Mouse (Mus musculus) stomach, embryonic 16.5 days (tissue): ENCODE measurements around the gene Kmt2e. TPM values are rescaled to one million over a fixed set of nuclear protein-coding genes. Genes with fewer than 3 reads are reported as not detected.
A peak's percentile ranks its signal among the peaks of the same experiment; 100 is the strongest.

Source experiments
- ATAC-seq: fragments of 200-750 bp; cut with Nextera tagmentation; 2 replicates; pipeline ENCODE4 v1.8.0; 2017; ENCODE audit warnings: moderate number of reproducible peaks, moderate TSS enrichment; ENCODE audit not compliant: insufficient read depth, low FRiP score
- H3K27ac ChIP-seq: fragments of 300-500 bp; sonication (generic); 2 replicates; pipeline ENCODE4 v1.5.1; 2014; ENCODE audit warnings: low read length
- H3K27me3 ChIP-seq: fragments of 300-500 bp; sonication (generic); 2 replicates; pipeline ENCODE4 v1.6.1; 2014; ENCODE audit warnings: low read length, control low read depth, mixed read lengths; ENCODE audit not compliant: control insufficient read depth, insufficient read depth
- H3K36me3 ChIP-seq: fragments of 300-500 bp; sonication (generic); 2 replicates; pipeline ENCODE4 v1.6.1; 2014; ENCODE audit warnings: low read length; ENCODE audit not compliant: control insufficient read depth, insufficient read depth
- H3K4me1 ChIP-seq: fragments of 300-500 bp; sonication (generic); 2 replicates; pipeline ENCODE4 v1.6.1; 2014; ENCODE audit warnings: low read length, control low read depth, mixed read lengths; ENCODE audit not compliant: control insufficient read depth, insufficient read depth
- H3K4me2 ChIP-seq: fragments of 300-500 bp; sonication (generic); 2 replicates; pipeline ENCODE4 v1.6.1; 2014; ENCODE audit warnings: low read depth, low read length, mixed read lengths
- H3K4me3 ChIP-seq: fragments of 300-500 bp; sonication (generic); replicated peaks from 2 replicates; pipeline ENCODE4 v1.5.1; 2014; ENCODE audit warnings: mild to moderate bottlenecking, low read length
- H3K9ac ChIP-seq: fragments of 300-500 bp; sonication (generic); 2 replicates; pipeline ENCODE4 v1.6.1; 2014; ENCODE audit warnings: low read length
- H3K9me3 ChIP-seq: fragments of 300-500 bp; sonication (generic); replicated peaks from 2 replicates; pipeline ENCODE4 v1.6.1; 2016; ENCODE audit warnings: low read length, control low read depth; ENCODE audit not compliant: control insufficient read depth
- WGBS: fragments of 180-500 bp; shearing (Covaris S2); extraction: QIAGEN DNeasy Blood & Tissue Kit; methylation state at CpG from one replicate; pipeline ENCODE4 v1.1.7; 2014; 5-methylcytosine and 5-hydroxymethylcytosine counted together
- polyA plus RNA-seq: library from polyadenylated mRNA; unstranded; fragments of >200 nt; fragmentation: Nextera tagmentation; extraction: Ambion mirVana; gene quantifications from 2 replicates; pipeline ENCODE4 v1.2.1, GENCODE M21; 2015

The Kmt2e gene
- polyA plus RNA-seq, 1 experiment from 2014 or later: 90.9 TPM

DNA sequence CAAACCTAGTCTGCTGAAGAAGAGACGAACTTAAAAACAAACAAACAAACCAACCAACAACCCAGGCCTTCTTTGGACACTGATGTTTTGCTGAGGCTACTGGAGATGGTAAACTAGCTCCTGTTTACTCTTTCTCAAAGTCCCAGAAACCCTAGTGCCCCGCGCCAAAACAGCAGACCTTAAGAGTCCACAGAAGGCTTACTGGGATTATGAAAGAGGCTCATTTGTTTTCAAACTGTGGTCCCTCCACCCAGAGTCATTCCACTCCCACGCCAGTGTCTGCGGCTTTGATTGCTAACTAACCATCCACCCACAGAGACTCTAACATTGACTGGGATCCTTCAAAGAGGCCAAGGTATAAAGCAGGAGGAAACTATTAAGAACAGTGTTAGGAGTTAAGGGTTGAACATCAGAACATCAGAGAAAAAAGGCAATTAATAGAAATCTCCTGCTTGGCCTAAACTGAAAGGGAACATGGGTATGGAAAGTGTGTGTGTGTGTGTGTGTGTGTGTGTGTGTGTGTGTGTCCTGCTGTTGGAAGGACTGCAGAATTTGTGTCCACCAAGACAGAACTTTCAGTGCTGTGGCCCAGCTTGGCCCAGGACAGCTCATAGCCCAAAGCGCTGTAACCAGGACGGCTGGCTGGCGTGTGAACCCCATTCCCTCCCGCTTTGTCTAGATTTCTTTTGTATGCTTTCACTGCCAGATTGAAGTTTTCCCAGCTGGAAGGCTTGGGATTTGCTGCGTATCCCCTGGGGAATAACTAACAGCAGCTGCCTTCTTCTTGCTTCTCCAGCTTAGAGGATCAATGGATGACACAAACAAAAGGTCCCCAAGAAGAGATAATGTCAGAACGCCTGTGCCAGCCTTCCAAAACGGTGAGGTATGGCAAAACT, 20.4 kb upstream of the Kmt2e start:
- 48% methylated on average over 12 of the region's 12 CpGs for WGBS
- no peak overlapping the region for H3K4me3 ChIP-seq
- H3K36me3 ChIP-seq: no peaks in the 10 kb centered on the region
- H3K9me3 ChIP-seq: no peaks in the 10 kb centered on the region
- no peak for ATAC-seq
- peaks cover 54% of the 10 kb centered on the region for H3K4me1 ChIP-seq
- no peak overlapping the region for H3K9ac ChIP-seq
- H3K27ac ChIP-seq: peak overlapping the region; percentile 60
- H3K4me2 ChIP-seq: no peak overlapping the region
- H3K27me3 ChIP-seq: no peaks in the 10 kb centered on the region

GRCm38 (mm10) chr5:23414490-23415126, 19.6 kb upstream of the Kmt2e start:
- Histone ChIP-seq H3K9me3 (no peaks in the 10 kb centered on the region), H3K27me3 (no peaks in the 10 kb centered on the region), H3K36me3 (no peaks in the 10 kb centered on the region), H3K4me1 (peaks cover 62% of the 10 kb centered on the region), H3K4me2 (no peak overlapping the region), H3K9ac (no peak overlapping the region), H3K27ac (peak overlapping the region; percentile 60), H3K4me3 (no peak overlapping the region)
- ATAC-seq: no peak
- WGBS: 35% methylated on average over 4 of the region's 4 CpGs

DNA sequence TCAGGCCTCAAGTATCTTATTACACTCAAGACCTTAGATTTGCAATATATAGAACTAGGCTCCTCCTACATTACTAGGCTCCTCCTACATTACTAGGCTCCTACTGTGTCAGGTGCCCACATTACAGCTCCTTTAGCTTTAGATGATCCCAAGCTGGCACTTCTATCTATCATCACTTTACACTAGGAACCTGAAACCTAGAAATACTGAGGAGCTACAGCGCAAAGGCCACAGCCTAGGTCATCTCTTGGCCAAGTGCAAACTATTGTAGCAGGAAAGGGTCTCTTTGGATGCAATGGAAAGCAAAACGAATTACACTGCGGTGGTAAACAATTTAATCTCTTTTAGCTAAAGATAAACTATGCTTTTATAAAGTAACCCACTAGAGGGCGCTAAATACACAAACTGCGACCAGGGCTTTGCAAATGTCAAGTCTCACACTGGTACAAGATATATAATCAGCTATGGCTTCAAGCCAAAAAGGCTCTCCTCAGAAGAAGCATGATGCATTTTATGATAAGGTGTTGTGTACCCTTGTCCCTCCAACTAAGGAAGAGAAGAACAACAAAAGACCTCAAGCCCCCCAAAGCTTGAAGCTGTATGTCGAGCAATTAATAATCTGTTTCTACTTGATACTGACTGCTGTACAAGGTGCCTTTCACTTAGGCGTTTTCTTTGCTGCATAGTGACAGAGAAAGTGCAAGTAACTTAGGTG, 18.5 kb upstream of the Kmt2e start:
- ATAC-seq: 0 out of 2 replicates have a peak, but pooled peaks have one; percentile 15
- no peaks in the 10 kb centered on the region for H3K9me3 ChIP-seq
- H3K4me2 ChIP-seq: no peak overlapping the region
- H3K4me1 ChIP-seq: peaks cover 63% of the 10 kb centered on the region
- WGBS: 27% methylated on average over 7 of the region's 7 CpGs
- no peak overlapping the region; the same call in 1 of the 2 replicates for H3K9ac ChIP-seq
- no peaks in the 10 kb centered on the region for H3K27me3 ChIP-seq
- H3K27ac ChIP-seq: peak overlapping the region; percentile 7
- no peak overlapping the region for H3K4me3 ChIP-seq
- no peaks in the 10 kb centered on the region for H3K36me3 ChIP-seq

DNA sequence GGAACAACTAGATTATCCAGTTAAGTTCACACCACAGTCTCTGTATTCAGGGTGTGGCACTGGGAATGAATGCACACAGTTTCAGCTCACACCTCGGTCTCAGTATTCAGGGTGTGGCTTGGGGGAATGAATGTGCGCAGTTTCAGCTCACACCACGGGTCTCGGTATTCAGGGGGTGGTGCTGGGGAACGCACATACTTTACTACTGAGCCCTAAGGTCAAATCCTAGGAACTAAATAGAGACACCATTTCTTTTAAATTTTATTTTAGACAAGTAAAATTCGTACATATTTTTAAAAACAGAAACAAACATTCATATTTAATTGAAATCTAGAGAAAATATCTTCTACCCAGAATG, 18.0 kb upstream of the Kmt2e start:
- Histone ChIP-seq H3K27me3 (no peaks in the 10 kb centered on the region), H3K27ac (peak overlapping the region; percentile 7), H3K4me2 (no peak overlapping the region), H3K4me1 (peaks cover 63% of the 10 kb centered on the region), H3K9me3 (no peaks in the 10 kb centered on the region), H3K4me3 (no peak overlapping the region), H3K9ac (no peak overlapping the region; the same call in 1 of the 2 replicates), H3K36me3 (no peaks in the 10 kb centered on the region)
- no peak for ATAC-seq
- WGBS: 56% methylated on average over 6 of the region's 6 CpGs

- 62% methylated on average over 2 of the region's 2 CpGs for WGBS
- Histone ChIP-seq H3K27me3 (no peaks in the 10 kb centered on the region), H3K9ac (peak overlapping the region; percentile 85), H3K4me3 (peak overlapping the region; percentile 66), H3K36me3 (peaks cover 2% of the 10 kb centered on the region; the same call in 1 of the 2 replicates), H3K9me3 (no peaks in the 10 kb centered on the region), H3K4me2 (peak overlapping the region; percentile 93), H3K27ac (peak overlapping the region; percentile 98), H3K4me1 (peaks cover 58% of the 10 kb centered on the region)
- no peak for ATAC-seq
Observed at GRCm38 (mm10) chr5:23417716-23418115, 16.5 kb upstream of the Kmt2e start.

- peak; percentile 89 for ATAC-seq
- Histone ChIP-seq H3K4me1 (peaks cover 53% of the 10 kb centered on the region), H3K9me3 (no peaks in the 10 kb centered on the region), H3K9ac (peak overlapping the region; percentile 85), H3K36me3 (peaks cover 8% of the 10 kb centered on the region; the same call in 1 of the 2 replicates), H3K4me3 (peak overlapping the region; percentile 66), H3K4me2 (peak overlapping the region; percentile 93), H3K27me3 (no peaks in the 10 kb centered on the region), H3K27ac (peak overlapping the region; percentile 98)
- under 1% methylated on average over 40 of the region's 40 CpGs for WGBS
Observed at GRCm38 (mm10) chr5:23418147-23418781, 16.0 kb upstream of the Kmt2e start.

GRCm38 (mm10) chr5:23418797-23419595, 15.2 kb upstream of the Kmt2e start:
- peak overlapping the region; percentile 85 for H3K9ac ChIP-seq
- 3% methylated on average over 18 of the region's 18 CpGs for WGBS
- peak overlapping the region; percentile 98 for H3K27ac ChIP-seq
- H3K27me3 ChIP-seq: no peaks in the 10 kb centered on the region
- ATAC-seq: no peak
- H3K4me2 ChIP-seq: peak overlapping the region; percentile 93
- H3K9me3 ChIP-seq: no peaks in the 10 kb centered on the region
- H3K36me3 ChIP-seq: peaks cover 8% of the 10 kb centered on the region; the same call in 1 of the 2 replicates
- peaks cover 48% of the 10 kb centered on the region for H3K4me1 ChIP-seq
- H3K4me3 ChIP-seq: peak overlapping the region; percentile 66

DNA sequence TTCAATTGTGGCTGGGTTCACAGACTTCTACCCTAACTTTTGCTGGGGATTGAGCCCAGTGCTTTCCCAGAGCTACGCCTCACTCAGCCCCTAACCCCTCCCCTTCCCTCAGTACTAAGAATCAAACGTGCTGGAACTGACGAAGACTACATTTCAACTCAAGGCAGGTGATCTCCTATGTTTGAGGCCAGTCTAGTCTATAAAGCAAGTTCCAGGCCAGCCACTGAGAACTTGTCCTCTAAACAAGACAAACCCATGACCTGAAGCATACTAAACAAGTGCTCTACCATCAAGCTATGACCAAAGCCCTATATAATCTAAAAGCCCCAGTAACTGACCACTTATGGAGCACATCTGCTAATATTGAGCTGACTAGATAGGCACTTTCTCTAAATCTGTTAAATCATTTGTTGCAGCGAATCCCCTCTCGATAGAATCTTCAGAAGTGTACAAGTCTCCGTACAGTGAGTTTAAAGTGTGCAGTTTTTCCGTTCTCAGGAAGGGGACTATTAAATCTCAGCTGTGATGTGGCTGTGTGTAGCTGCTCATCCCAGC, 14.5 kb upstream of the Kmt2e start:
- Histone ChIP-seq H3K9ac (peak overlapping the region; percentile 85; the same call in 1 of the 2 replicates), H3K4me1 (peaks cover 41% of the 10 kb centered on the region)

More for the DNA sequence above, 14.5 kb upstream of the Kmt2e start:
- peaks cover 8% of the 10 kb centered on the region; the same call in 1 of the 2 replicates for H3K36me3 ChIP-seq
- H3K27me3 ChIP-seq: no peaks in the 10 kb centered on the region
- ATAC-seq: no peak
- no peaks in the 10 kb centered on the region for H3K9me3 ChIP-seq
- H3K4me3 ChIP-seq: peak overlapping the region; percentile 66
- peak overlapping the region; percentile 98 for H3K27ac ChIP-seq
- WGBS: 36% methylated on average over 7 of the region's 7 CpGs
- H3K4me2 ChIP-seq: peak overlapping the region; percentile 93
